Mouse (Mus musculus): ENCODE results near the gene Shcbp1l.

The Shcbp1l gene

GRCm38 (mm10) chr1:153431158-153431557, 6.2 kb downstream of the Shcbp1l start:
- DNase-seq: no peak

GRCm38 (mm10) chr1:153431701-153432100, 6.7 kb downstream of the Shcbp1l start:
- no peak for DNase-seq

DNA sequence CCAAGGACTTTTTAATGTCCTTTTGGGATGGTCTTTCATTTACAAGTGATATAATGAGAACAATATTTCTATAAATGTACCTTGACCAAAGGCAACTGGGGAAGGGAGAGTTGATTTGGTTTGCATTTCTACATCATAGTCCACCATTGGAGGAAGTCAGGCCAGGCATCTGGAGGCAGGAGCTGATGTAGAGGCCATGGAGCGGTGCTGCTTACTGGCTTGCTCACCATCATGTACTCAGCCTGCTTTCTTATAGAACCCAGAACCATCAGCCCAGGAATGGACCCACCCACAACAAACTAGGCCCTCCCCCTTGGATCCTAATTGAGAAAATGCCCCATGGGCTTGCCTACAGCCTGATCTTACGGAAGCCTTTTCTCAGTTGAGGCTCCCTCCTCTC, 7.4 kb downstream of the Shcbp1l start:
- no peak for DNase-seq

DNA sequence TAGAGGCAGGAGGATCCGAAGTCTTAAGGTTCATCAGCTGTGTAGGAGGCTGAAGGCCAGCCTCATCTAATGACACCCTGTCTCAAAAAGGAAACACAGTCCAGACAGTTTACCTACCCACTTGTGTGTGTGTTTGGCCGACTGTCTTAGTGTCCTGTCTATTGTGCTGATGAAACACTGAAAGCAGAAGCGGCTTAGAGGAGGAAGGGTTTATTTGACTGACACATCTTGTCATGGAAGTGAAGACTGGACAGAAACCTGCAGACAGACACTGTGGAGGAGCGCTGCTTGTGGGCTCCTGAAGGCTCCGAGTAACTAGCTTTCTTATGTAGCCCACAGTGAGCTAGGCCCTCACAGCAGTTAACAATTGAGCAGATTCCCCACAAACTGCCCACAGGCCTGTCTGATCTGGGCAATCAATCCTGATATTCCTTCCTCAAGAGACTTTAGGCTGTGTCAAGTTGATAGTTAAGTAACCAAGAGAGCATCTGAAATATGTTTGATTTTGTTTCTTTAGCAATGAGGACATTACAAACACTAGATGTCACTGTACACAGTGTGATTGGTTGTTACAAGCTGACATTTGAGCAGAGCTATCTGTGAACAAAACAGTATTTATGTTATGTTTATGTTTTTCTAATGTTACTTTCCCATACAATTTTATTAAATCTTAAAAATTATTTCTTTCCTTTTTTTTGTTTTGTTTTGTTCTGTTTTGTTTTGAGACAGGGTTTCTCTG, 9.1 kb downstream of the Shcbp1l start:
- no peak for DNase-seq

GRCm38 (mm10) chr1:153437536-153437935, 12.6 kb downstream of the Shcbp1l start:
- DNase-seq: no peak

- no peak for DNase-seq
Measured at GRCm38 (mm10) chr1:153440752-153441151, 15.8 kb downstream of the Shcbp1l start.

DNA sequence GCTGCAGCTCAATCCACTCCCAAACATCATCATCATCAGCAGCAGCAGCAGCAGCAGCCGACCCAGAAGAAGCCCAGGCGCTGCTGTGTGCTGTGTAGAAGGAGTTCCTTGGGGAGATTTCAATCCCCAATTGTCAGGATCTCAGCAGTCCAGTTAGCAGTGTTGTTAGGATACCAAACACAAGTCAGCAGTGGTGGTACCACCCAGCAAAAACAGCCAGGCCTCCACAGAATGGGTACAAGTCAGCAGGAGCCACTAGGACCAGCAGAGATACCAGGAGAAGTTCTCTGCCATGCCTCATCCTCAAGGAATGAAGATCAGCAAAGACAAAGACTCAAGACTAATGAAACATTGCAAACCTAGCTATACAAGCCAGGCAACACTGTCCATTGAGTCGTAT, 16.7 kb downstream of the Shcbp1l start:
- DNase-seq: no peak

- no peak for DNase-seq
Measured at GRCm38 (mm10) chr1:153443019-153443418, 18.1 kb downstream of the Shcbp1l start.

- no peak for DNase-seq
Measured at GRCm38 (mm10) chr1:153443632-153444031, 18.7 kb downstream of the Shcbp1l start.

GRCm38 (mm10) chr1:153446120-153446831, 21.3 kb downstream of the Shcbp1l start:
- no peak for DNase-seq

- no peak for DNase-seq
Measured at GRCm38 (mm10) chr1:153451237-153452154, 26.5 kb downstream of the Shcbp1l start.

GRCm38 (mm10) chr1:153453146-153453642, 28.2 kb downstream of the Shcbp1l start:
- DNase-seq: no peak

GRCm38 (mm10) chr1:153456137-153456536, 31.2 kb downstream of the Shcbp1l start:
- DNase-seq: no peak

DNA sequence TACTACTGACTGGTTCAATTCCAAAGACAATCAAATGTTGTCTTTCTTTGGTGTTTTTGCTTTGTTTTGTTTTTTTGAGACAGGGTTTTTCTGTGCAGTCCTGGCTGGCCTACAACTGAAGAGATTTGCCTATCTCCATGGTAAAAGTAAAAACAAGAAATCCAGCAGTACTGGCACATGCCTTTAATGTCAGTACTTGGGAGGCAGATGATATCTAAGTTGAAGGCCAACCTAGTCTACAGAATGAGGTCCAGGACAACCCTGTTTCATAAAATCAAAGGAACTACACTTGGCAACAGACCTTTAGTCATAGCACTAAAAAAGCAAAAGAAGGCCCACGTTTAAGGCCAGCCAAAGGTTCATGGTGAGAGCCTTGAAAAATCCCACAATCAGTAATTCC, 36.8 kb downstream of the Shcbp1l start:
- no peak for DNase-seq

GRCm38 (mm10) chr1:153479296-153479695, 54.3 kb downstream of the Shcbp1l start:
- no peak for DNase-seq

GRCm38 (mm10) chr1:153480386-153481024, 55.5 kb downstream of the Shcbp1l start:
- peak; percentile 16 for DNase-seq

GRCm38 (mm10) chr1:153481025-153481412, 56.1 kb downstream of the Shcbp1l start:
- DNase-seq: no peak

GRCm38 (mm10) chr1:153485201-153485796, 60.3 kb downstream of the Shcbp1l start:
- no peak for DNase-seq

DNA sequence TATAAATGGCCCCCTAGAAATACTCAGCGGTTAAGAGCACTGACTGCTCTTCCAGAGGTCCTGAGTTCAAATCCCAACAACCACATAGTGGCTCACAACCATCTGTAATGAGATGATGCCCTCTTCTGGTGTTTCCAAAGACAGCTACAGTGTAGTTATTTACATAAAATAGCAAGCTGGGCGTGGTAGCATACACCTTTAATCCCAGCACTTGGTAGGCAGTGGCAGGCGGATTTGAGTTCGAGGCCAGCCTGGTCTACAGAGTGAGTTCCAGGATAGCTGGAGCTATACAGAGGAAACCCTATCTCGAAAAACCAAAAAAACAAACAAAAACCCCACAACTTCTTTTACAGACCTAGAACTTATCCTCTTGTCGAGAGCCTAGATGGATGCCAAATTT, 61.2 kb downstream of the Shcbp1l start:
- DNase-seq: peak; percentile 10

- no peak for DNase-seq
Measured at GRCm38 (mm10) chr1:153486767-153487499, 62.0 kb downstream of the Shcbp1l start.

DNA sequence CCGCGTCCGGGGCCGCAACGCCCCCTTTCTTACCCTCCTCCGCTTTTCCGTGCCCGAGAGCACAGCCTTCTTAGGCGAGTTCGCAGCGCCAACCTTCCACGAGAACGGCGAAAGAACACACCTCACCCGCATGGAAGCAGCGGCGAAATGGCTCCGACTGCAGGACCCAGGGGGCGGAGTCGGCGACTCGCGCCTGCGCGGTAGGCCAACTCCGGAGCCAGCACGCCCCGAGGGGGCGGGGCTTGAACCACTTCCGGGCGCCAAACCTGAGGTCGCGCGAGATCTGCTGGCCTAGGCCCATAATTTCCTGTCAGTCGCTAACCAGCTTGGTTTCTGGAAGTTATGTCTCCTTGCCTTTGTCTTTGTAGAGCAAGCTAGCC, 62.5 kb downstream of the Shcbp1l start, which contains the start of gene Dhx9:
TSS of gene Dhx9 (minus strand) at position 161 of the 380 bp plus-strand sequence.
- peak; percentile 97 for DNase-seq

All from cerebellum, adult 11-12 months (tissue).